Mouse (Mus musculus): ENCODE data around the gene Tyro3.

- TF ChIP-seq CTCF (IDR thresholded peaks at IDR 0.05; ENCODE audit: low read depth, low read length): peak; percentile 62
- TF ChIP-seq POLR2A (IDR thresholded peaks at IDR 0.05; ENCODE audit: insufficient read depth, low read length): no peak
- TF ChIP-seq EP300 (IDR thresholded peaks at IDR 0.05; ENCODE audit: insufficient read depth, low read depth, low read length): no peak
These were observed 854 bp downstream of the Tyro3 start for GRCm38 (mm10) chr2:119798246-119798927.
